Mouse (Mus musculus): ENCODE results near the gene Slirp.
A peak's percentile ranks its signal among the peaks of the same experiment; 100 is the strongest.

Gene Slirp

GRCm38 (mm10) chr12:87443700-87444122 lies at the start of gene Slirp, which contains the start of gene Alkbh1:
Gene Slirp, plus strand, starts transcription at chr12:87443896.
Gene Alkbh1, minus strand, starts transcription at chr12:87444017.
- DNase-seq: peak; percentile 93

GRCm38 (mm10) chr12:87394316-87394715 lies 49.4 kb upstream of the Slirp start:
- no peak for DNase-seq

GRCm38 (mm10) chr12:87397126-87397525 lies 46.6 kb upstream of the Slirp start:
- DNase-seq: no peak

- peak; percentile 10 for DNase-seq
These were observed 45.8 kb upstream of the Slirp start for GRCm38 (mm10) chr12:87397811-87398417.

GRCm38 (mm10) chr12:87399119-87399819 lies 44.4 kb upstream of the Slirp start:
- no peak for DNase-seq

- DNase-seq: no peak
These were observed 41.8 kb upstream of the Slirp start for GRCm38 (mm10) chr12:87401883-87402282.

- no peak for DNase-seq
These were observed 38.5 kb upstream of the Slirp start for GRCm38 (mm10) chr12:87405165-87405564.

- no peak for DNase-seq
These were observed 38.0 kb upstream of the Slirp start for GRCm38 (mm10) chr12:87405721-87406120.

GRCm38 (mm10) chr12:87407869-87408605 lies 35.7 kb upstream of the Slirp start:
- peak; percentile 52 for DNase-seq

- no peak for DNase-seq
These were observed 34.6 kb upstream of the Slirp start for GRCm38 (mm10) chr12:87409123-87409522.

GRCm38 (mm10) chr12:87410999-87411398 lies 32.7 kb upstream of the Slirp start:
- no peak for DNase-seq

GRCm38 (mm10) chr12:87413179-87413790 lies 30.4 kb upstream of the Slirp start:
- peak; percentile 84 for DNase-seq

GRCm38 (mm10) chr12:87415358-87415757 lies 28.3 kb upstream of the Slirp start:
- DNase-seq: no peak

- peak; percentile 79 for DNase-seq
These were observed 27.0 kb upstream of the Slirp start for GRCm38 (mm10) chr12:87416690-87417089.

GRCm38 (mm10) chr12:87418921-87419320 lies 24.8 kb upstream of the Slirp start:
- no peak for DNase-seq

GRCm38 (mm10) chr12:87419974-87420485 lies 23.7 kb upstream of the Slirp start:
- no peak for DNase-seq

GRCm38 (mm10) chr12:87421708-87422507 lies 21.8 kb upstream of the Slirp start:
- no peak for DNase-seq

- DNase-seq: no peak
These were observed 20.0 kb upstream of the Slirp start for GRCm38 (mm10) chr12:87423700-87424099.

GRCm38 (mm10) chr12:87424516-87424915 lies 19.2 kb upstream of the Slirp start:
- no peak for DNase-seq

- no peak for DNase-seq
These were observed 17.2 kb upstream of the Slirp start for GRCm38 (mm10) chr12:87426354-87427031.

GRCm38 (mm10) chr12:87428295-87428694 lies 15.4 kb upstream of the Slirp start:
- DNase-seq: no peak

GRCm38 (mm10) chr12:87428885-87429284 lies 14.8 kb upstream of the Slirp start:
- no peak for DNase-seq
